Mouse (Mus musculus) C2C12 (cell line): ENCODE results near the gene Phyh. TPM values are rescaled to one million over a fixed set of nuclear protein-coding genes. Genes with fewer than 3 reads are reported as not detected.
A peak's percentile ranks its signal among the peaks of the same experiment; 100 is the strongest.

ENCODE experiments used
- H3K27me3 ChIP-seq: one replicate; pipeline ENCODE4 v1.6.1; 2011; ENCODE audit not compliant: control insufficient read depth, insufficient read depth, insufficient read length
- H3K36me3 ChIP-seq: one replicate; pipeline ENCODE4 v1.6.1; 2011; ENCODE audit not compliant: control insufficient read depth, insufficient read depth
- H3K4me3 ChIP-seq: one replicate; pipeline ENCODE4 v1.5.1; 2011; ENCODE audit warnings: mild to moderate bottlenecking, control low read depth; ENCODE audit not compliant: poor library complexity, insufficient read depth, severe bottlenecking
- H3K79me2 ChIP-seq: one replicate; pipeline ENCODE4 v1.6.1; 2011; ENCODE audit not compliant: control insufficient read depth, insufficient read depth
- H3K79me3 ChIP-seq: one replicate; pipeline ENCODE4 v1.6.1; 2011; ENCODE audit warnings: low read depth, control low read depth
- H3ac ChIP-seq: one replicate; pipeline ENCODE3; 2011; ENCODE audit warnings: low read depth; ENCODE audit not compliant: control insufficient read depth, insufficient read length
- CEBPB ChIP-seq: IDR thresholded peaks from one replicate; pipeline ENCODE4 v1.6.1; 2011; ENCODE audit warnings: low read depth, mild to moderate bottlenecking, control low read depth, moderate library complexity
- CTCF ChIP-seq: IDR thresholded peaks from one replicate; pipeline ENCODE4 v1.5.1; 2011; ENCODE audit not compliant: control insufficient read depth, insufficient read depth, insufficient read length
- FOSL1 ChIP-seq: IDR thresholded peaks from one replicate; pipeline ENCODE4 v1.8.0; 2011; ENCODE audit warnings: mild to moderate bottlenecking, low read length; ENCODE audit not compliant: poor library complexity, insufficient read depth, severe bottlenecking
- MAX ChIP-seq: IDR thresholded peaks from one replicate; pipeline ENCODE4 v1.6.1; 2011; ENCODE audit warnings: mild to moderate bottlenecking, control low read depth
- MYOD1 ChIP-seq: IDR thresholded peaks from one replicate; pipeline ENCODE4 v1.6.1; 2011; ENCODE audit warnings: low read depth; ENCODE audit not compliant: control insufficient read depth, insufficient read length
- MYOG ChIP-seq: IDR thresholded peaks from one replicate; pipeline ENCODE4 v1.6.1; 2011; ENCODE audit not compliant: control insufficient read depth, insufficient read length; ENCODE audit errors: extremely low read depth
- USF1 ChIP-seq: IDR thresholded peaks from one replicate; pipeline ENCODE4 v1.6.1; 2011; ENCODE audit warnings: low read depth, mild to moderate bottlenecking, control low read depth, moderate library complexity
- polyA plus RNA-seq: library from polyadenylated mRNA; unstranded; fragments of >200 nt; fragmentation: generic; extraction: Trizol; gene quantifications from one replicate; pipeline ENCODE4 v1.2.1, GENCODE M21; 2012; ENCODE audit warnings: missing spikeins

Phyh gene
- polyA plus RNA-seq, 1 experiment: 5.9 TPM

- no peak overlapping the region for H3ac ChIP-seq
- no peaks in the 10 kb centered on the region for H3K79me3 ChIP-seq
- no peaks in the 10 kb centered on the region for H3K79me2 ChIP-seq
- H3K27me3 ChIP-seq: no peaks in the 10 kb centered on the region
- no peak overlapping the region for H3K4me3 ChIP-seq
- peaks cover 42% of the 10 kb centered on the region for H3K36me3 ChIP-seq
- TF ChIP-seq CTCF (no peak), MYOD1 (no peak), MAX (no peak), FOSL1 (no peak), USF1 (no peak), CEBPB (no peak), MYOG (no peak)
Measured at GRCm38 (mm10) chr2:4909909-4910308, 8.9 kb upstream of the Phyh start.

GRCm38 (mm10) chr2:4910521-4910920 lies 8.3 kb upstream of the Phyh start:
- no peak for TF ChIP-seq FOSL1
- no peak for TF ChIP-seq MAX
- no peak for TF ChIP-seq USF1
- TF ChIP-seq CEBPB: no peak
- TF ChIP-seq CTCF: no peak
- no peak for TF ChIP-seq MYOD1
- TF ChIP-seq MYOG: no peak

GRCm38 (mm10) chr2:4913949-4914348 lies 4.9 kb upstream of the Phyh start:
- TF ChIP-seq MYOG: no peak
- TF ChIP-seq MYOD1: no peak
- no peak for TF ChIP-seq CTCF
- no peak for TF ChIP-seq USF1
- no peak for TF ChIP-seq CEBPB
- Histone ChIP-seq H3K79me2 (no peaks in the 10 kb centered on the region), H3ac (no peak overlapping the region)

More at GRCm38 (mm10) chr2:4910521-4910920, 8.3 kb upstream of the Phyh start:
- H3K4me3 ChIP-seq: no peak overlapping the region
- no peaks in the 10 kb centered on the region for H3K27me3 ChIP-seq
- H3K36me3 ChIP-seq: peaks cover 36% of the 10 kb centered on the region
- no peak overlapping the region for H3ac ChIP-seq
- H3K79me3 ChIP-seq: no peaks in the 10 kb centered on the region
- H3K79me2 ChIP-seq: no peaks in the 10 kb centered on the region

GRCm38 (mm10) chr2:4916037-4916436 lies 2.8 kb upstream of the Phyh start:
- H3K79me3 ChIP-seq: no peaks in the 10 kb centered on the region
- no peaks in the 10 kb centered on the region for H3K27me3 ChIP-seq
- H3ac ChIP-seq: no peak overlapping the region
- H3K4me3 ChIP-seq: no peak overlapping the region
- no peaks in the 10 kb centered on the region for H3K79me2 ChIP-seq
- no peak for TF ChIP-seq FOSL1
- no peaks in the 10 kb centered on the region for H3K36me3 ChIP-seq

More at GRCm38 (mm10) chr2:4913949-4914348, 4.9 kb upstream of the Phyh start:
- H3K4me3 ChIP-seq: no peak overlapping the region
- H3K27me3 ChIP-seq: no peaks in the 10 kb centered on the region
- peaks cover 1% of the 10 kb centered on the region for H3K36me3 ChIP-seq
- no peaks in the 10 kb centered on the region for H3K79me3 ChIP-seq

- Histone ChIP-seq H3K79me2 (no peaks in the 10 kb centered on the region), H3K27me3 (no peaks in the 10 kb centered on the region), H3K4me3 (no peak overlapping the region), H3K36me3 (no peaks in the 10 kb centered on the region), H3ac (no peak overlapping the region), H3K79me3 (no peaks in the 10 kb centered on the region)
- TF ChIP-seq MYOD1: no peak
- TF ChIP-seq FOSL1: no peak
- peak; percentile 41 for TF ChIP-seq CTCF
Measured at GRCm38 (mm10) chr2:4917326-4918021, 1.3 kb upstream of the Phyh start.

GRCm38 (mm10) chr2:4921019-4921418 lies 2.2 kb downstream of the Phyh start:
- Histone ChIP-seq H3K36me3 (no peaks in the 10 kb centered on the region), H3K79me2 (no peaks in the 10 kb centered on the region), H3ac (no peak overlapping the region), H3K79me3 (no peaks in the 10 kb centered on the region), H3K27me3 (no peaks in the 10 kb centered on the region), H3K4me3 (no peak overlapping the region)
- no peak for TF ChIP-seq MAX
- no peak for TF ChIP-seq MYOG
- TF ChIP-seq CEBPB: no peak
- no peak for TF ChIP-seq CTCF
- TF ChIP-seq MYOD1: no peak
- TF ChIP-seq FOSL1: no peak
- TF ChIP-seq USF1: no peak
